Mouse (Mus musculus) hindbrain, postnatal 0 days (tissue): ENCODE results near the gene Ttc12. TPM values are rescaled to one million over a fixed set of nuclear protein-coding genes. Genes with fewer than 3 reads are reported as not detected.

Experiments
- ATAC-seq: fragments of 200-750 bp; cut with Nextera tagmentation; 2 replicates; pipeline ENCODE4 v1.8.0; 2017; ENCODE audit warnings: mild to moderate bottlenecking, moderate TSS enrichment, moderate library complexity
- DNase-seq: peaks from one replicate; pipeline ENCODE4 v3.0.0-alpha.2; 2015; ENCODE audit warnings: low spot score
- H3K27ac ChIP-seq: fragments of 300-500 bp; sonication (generic); 2 replicates; pipeline ENCODE4 v1.5.1; 2014; ENCODE audit warnings: mild to moderate bottlenecking
- H3K27me3 ChIP-seq: fragments of 300-500 bp; sonication (generic); 2 replicates; pipeline ENCODE4 v1.6.1; 2014; ENCODE audit warnings: low read length, mixed read lengths; ENCODE audit not compliant: insufficient read depth
- H3K36me3 ChIP-seq: fragments of 300-500 bp; sonication (generic); 2 replicates; pipeline ENCODE4 v1.6.1; 2014; ENCODE audit warnings: low read length, mixed read lengths; ENCODE audit not compliant: insufficient read depth
- H3K4me1 ChIP-seq: fragments of 300-500 bp; sonication (generic); 2 replicates; pipeline ENCODE4 v1.6.1; 2014; ENCODE audit warnings: antibody characterized with exemption, low read length, mixed read lengths; ENCODE audit not compliant: insufficient read depth
- H3K4me2 ChIP-seq: fragments of 300-500 bp; sonication (generic); 2 replicates; pipeline ENCODE4 v1.6.1; 2014; ENCODE audit warnings: low read depth, mild to moderate bottlenecking, low read length, moderate library complexity, mixed read lengths
- H3K4me3 ChIP-seq: fragments of 300-500 bp; sonication (generic); 2 replicates; pipeline ENCODE4 v1.5.1; 2014; ENCODE audit warnings: low read length
- H3K9ac ChIP-seq: fragments of 300-500 bp; sonication (generic); replicated peaks from 2 replicates; pipeline ENCODE4 v1.6.1; 2014; ENCODE audit warnings: mild to moderate bottlenecking, low read length, moderate library complexity, mixed read lengths
- H3K9me3 ChIP-seq: fragments of 300-500 bp; sonication (generic); 2 replicates; pipeline ENCODE4 v1.6.1; 2016; ENCODE audit warnings: low read length, mixed read lengths
- CTCF ChIP-seq: IDR thresholded peaks from 2 replicates; pipeline ENCODE4 v1.5.1; 2016; ENCODE audit warnings: antibody characterized with exemption, control low read depth, low read depth
- WGBS: fragments of 180-500 bp; shearing (Covaris S2); extraction: QIAGEN DNeasy Blood & Tissue Kit; methylation state at CpG from one replicate; pipeline ENCODE4 v1.1.7; 2014; 5-methylcytosine and 5-hydroxymethylcytosine counted together
- polyA plus RNA-seq: library from polyadenylated mRNA; unstranded; fragments of >200 nt; fragmentation: Nextera tagmentation; extraction: Ambion mirVana; gene quantifications from 2 replicates; pipeline ENCODE4 v1.2.1, GENCODE M21; 2015
- total RNA-seq: library from RNA; depleted of rRNA; stranded (reverse); fragments of >200 nt; gene quantifications from 2 replicates; pipeline ENCODE4 v1.2.3, GENCODE M21; 2014

Gene Ttc12
- total and polyA plus RNA-seq, 2 experiments from 2014 or later, result 1.0 to 2.0 TPM

GRCm38 (mm10) chr9:49450491-49450890, 35.5 kb downstream of the Ttc12 start:
- 83% methylated on average over 3 of the region's 3 CpGs for WGBS
- DNase-seq (no peak), ATAC-seq (no peak)
- H3K4me2 ChIP-seq, result no peak overlapping the region
- H3K9ac ChIP-seq, result no peak overlapping the region
- no peaks in the 10 kb centered on the region for H3K9me3 ChIP-seq
- H3K27me3 ChIP-seq, result no peaks in the 10 kb centered on the region
- no peak overlapping the region for H3K4me3 ChIP-seq
- H3K36me3 ChIP-seq, result no peaks in the 10 kb centered on the region
- no peak overlapping the region for H3K27ac ChIP-seq
- no peak for TF ChIP-seq CTCF
- H3K4me1 ChIP-seq, result no peaks in the 10 kb centered on the region

- Histone ChIP-seq H3K9me3 (no peaks in the 10 kb centered on the region), H3K4me2 (no peak overlapping the region), H3K4me3 (no peak overlapping the region), H3K27me3 (no peaks in the 10 kb centered on the region), H3K9ac (no peak overlapping the region), H3K4me1 (no peaks in the 10 kb centered on the region), H3K27ac (no peak overlapping the region), H3K36me3 (no peaks in the 10 kb centered on the region)
- TF ChIP-seq CTCF, result no peak
- DNase-seq (no peak), ATAC-seq (no peak)
- 53% methylated on average over 3 of the region's 3 CpGs for WGBS
Measured at GRCm38 (mm10) chr9:49442621-49443020, 43.4 kb downstream of the Ttc12 start.

GRCm38 (mm10) chr9:49427478-49427877, 58.5 kb downstream of the Ttc12 start:
- Histone ChIP-seq H3K36me3 (no peaks in the 10 kb centered on the region), H3K4me2 (no peak overlapping the region), H3K9ac (no peak overlapping the region), H3K27ac (no peak overlapping the region), H3K4me1 (peaks cover 6% of the 10 kb centered on the region; the same call in 1 of the 2 replicates), H3K4me3 (no peak overlapping the region), H3K27me3 (no peaks in the 10 kb centered on the region), H3K9me3 (no peaks in the 10 kb centered on the region)
- DNase-seq (no peak), ATAC-seq (no peak)
- no peak for TF ChIP-seq CTCF
- WGBS, result 75% methylated on average over 5 of the region's 5 CpGs

GRCm38 (mm10) chr9:49426921-49427320, 59.1 kb downstream of the Ttc12 start, which contains the start of gene Ankk1:
Gene Ankk1 (minus strand): TSS chr9:49427021.
- WGBS, result 85% methylated on average over 7 of the region's 7 CpGs
- H3K9ac ChIP-seq, result no peak within 1 kb of the TSS

GRCm38 (mm10) chr9:49425585-49425984, 60.4 kb downstream of the Ttc12 start:
- no peak for ATAC-seq
- no peak overlapping the region for H3K9ac ChIP-seq
- no peak for TF ChIP-seq CTCF
- no peaks in the 10 kb centered on the region for H3K27me3 ChIP-seq
- DNase-seq, result no peak
- H3K4me2 ChIP-seq, result no peak overlapping the region
- no peaks in the 10 kb centered on the region for H3K36me3 ChIP-seq
- no peaks in the 10 kb centered on the region for H3K9me3 ChIP-seq
- H3K4me1 ChIP-seq, result peaks cover 6% of the 10 kb centered on the region; the same call in 1 of the 2 replicates
- no peak overlapping the region for H3K4me3 ChIP-seq
- no peak overlapping the region for H3K27ac ChIP-seq
- 48% methylated on average over 1 of the region's 1 CpGs for WGBS

More at GRCm38 (mm10) chr9:49426921-49427320, 59.1 kb downstream of the Ttc12 start, which contains the start of gene Ankk1:
- H3K27ac ChIP-seq, result no peak within 1 kb of the TSS
- H3K27me3 ChIP-seq, result no peaks in the 10 kb centered on the region
- no peak within 1 kb of the TSS for H3K4me3 ChIP-seq
- ATAC-seq (no peak), DNase-seq (no peak)
- no peak for TF ChIP-seq CTCF
- H3K36me3 ChIP-seq, result no peaks in the 10 kb centered on the region
- peaks cover 6% of the 10 kb centered on the region; the same call in 1 of the 2 replicates for H3K4me1 ChIP-seq
- no peaks in the 10 kb centered on the region for H3K9me3 ChIP-seq
- H3K4me2 ChIP-seq, result no peak within 1 kb of the TSS

GRCm38 (mm10) chr9:49423866-49424265, 62.2 kb downstream of the Ttc12 start:
- H3K4me3 ChIP-seq, result no peak overlapping the region
- 94% methylated on average over 5 of the region's 5 CpGs for WGBS
- no peak for ATAC-seq
- no peaks in the 10 kb centered on the region for H3K9me3 ChIP-seq
- H3K4me1 ChIP-seq, result peaks cover under 1% of the 10 kb centered on the region; the same call in 1 of the 2 replicates
- H3K4me2 ChIP-seq, result no peak overlapping the region
- no peaks in the 10 kb centered on the region for H3K27me3 ChIP-seq
- no peak for TF ChIP-seq CTCF
- no peaks in the 10 kb centered on the region for H3K36me3 ChIP-seq
- no peak overlapping the region for H3K9ac ChIP-seq
- no peak overlapping the region for H3K27ac ChIP-seq
- no peak for DNase-seq

- H3K4me3 ChIP-seq, result no peak overlapping the region
- ATAC-seq, result no peak
- no peaks in the 10 kb centered on the region for H3K4me1 ChIP-seq
- 86% methylated on average over 5 of the region's 5 CpGs for WGBS
- no peak overlapping the region for H3K9ac ChIP-seq
- no peaks in the 10 kb centered on the region for H3K9me3 ChIP-seq
- TF ChIP-seq CTCF, result no peak
- H3K4me2 ChIP-seq, result no peak overlapping the region
- H3K27me3 ChIP-seq, result no peaks in the 10 kb centered on the region
- H3K27ac ChIP-seq, result no peak overlapping the region
- no peaks in the 10 kb centered on the region for H3K36me3 ChIP-seq
- DNase-seq, result no peak
Measured at GRCm38 (mm10) chr9:49410621-49411020, 75.4 kb downstream of the Ttc12 start.
